Mouse (Mus musculus): Measurements from ENCODE around the gene Tekt4. TPM values are rescaled to one million over a fixed set of nuclear protein-coding genes. Genes with fewer than 3 reads are reported as not detected.

Tekt4 gene
- total RNA-seq (2023), result not detected

GRCm38 (mm10) chr17:25454272-25454671, at the start of gene Tekt4:
Tekt4 (plus strand) TSS chr17:25454615.

DNA sequence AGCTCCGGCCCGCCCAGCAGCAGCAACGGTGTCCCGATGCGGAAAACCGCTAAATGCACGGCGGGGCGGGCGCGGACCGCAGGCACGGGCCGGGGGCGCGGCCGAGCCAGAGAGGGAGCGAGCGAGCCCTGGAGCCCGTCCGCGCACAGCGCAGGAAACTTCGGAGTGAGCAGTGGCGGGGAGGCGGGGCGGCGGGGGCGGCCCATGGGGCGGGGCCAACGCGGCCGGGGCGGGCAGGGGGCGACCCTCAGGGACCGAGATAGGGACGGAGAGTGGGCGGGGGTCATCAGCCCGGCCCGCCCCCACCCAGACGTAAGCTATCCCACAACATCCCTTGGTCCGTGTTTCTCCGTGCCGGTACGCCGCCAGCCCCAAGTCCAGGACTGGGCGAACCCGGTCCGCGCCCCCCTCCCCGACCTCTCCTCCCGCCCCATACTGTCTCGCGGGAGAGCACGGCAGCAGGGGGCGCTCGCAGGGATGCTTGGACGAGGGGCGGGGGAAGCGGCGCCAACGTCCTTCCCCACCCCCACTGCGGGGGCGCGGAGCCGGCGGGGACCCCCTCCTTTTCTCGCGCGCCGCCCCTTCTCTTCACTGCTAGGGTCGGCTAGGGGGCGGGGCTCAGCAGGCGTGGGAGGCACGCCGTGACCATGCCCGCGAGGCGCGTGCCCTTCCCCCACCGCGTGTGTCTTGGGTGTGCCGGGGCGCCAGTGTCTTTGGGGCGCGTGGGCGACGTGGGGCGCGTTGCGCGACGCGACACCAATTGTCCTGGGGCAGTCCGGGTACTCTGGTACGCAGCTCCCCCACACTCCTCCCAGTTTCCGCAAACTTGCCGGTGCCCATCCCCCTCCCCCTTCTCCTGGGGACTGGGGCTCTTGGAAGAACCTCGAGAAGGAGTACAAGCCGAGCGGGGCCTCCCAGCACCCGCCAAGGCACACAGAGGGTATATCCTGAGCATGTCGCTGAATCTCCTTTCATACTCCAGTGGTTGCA, 20.5 kb upstream of the Tekt4 start, which contains the start of gene Cacna1h:
Gene Cacna1h (minus strand): TSS at position 167 of the 990 bp plus-strand sequence.

DNA sequence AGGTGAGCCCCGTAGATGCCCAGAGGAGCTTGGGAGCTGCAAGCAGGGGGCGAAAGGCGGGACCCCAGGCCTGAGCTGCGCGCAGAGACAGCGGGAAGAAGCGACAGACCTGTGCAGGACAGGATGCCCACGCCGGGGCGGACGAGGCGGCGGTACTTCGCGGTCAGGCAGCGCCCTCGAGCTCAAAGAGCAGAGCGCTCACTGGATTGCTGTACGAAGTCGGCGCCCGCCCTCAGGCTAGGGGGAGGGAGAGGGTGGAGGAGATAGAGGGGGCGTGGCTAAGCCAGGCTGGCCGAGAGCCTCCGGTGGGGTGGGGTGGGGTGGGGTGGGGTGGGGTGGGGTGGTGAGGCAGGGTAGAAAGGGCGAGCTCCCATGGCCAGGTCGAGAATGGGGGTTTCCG, 42.6 kb downstream of the Tekt4 start, which contains the start of gene Sstr5:
Gene Sstr5 (minus strand): TSS at position 276 of the 400 bp plus-strand sequence.

Other genes starting within 250 kb of the Tekt4 start
- 10 to 100 TPM; 19.2 to 22.1 TPM for gene Gnptg, start 214.5 kb upstream of the Tekt4 start, total RNA-seq (2023)
- gene Tsr3, start 214.4 kb upstream of the Tekt4 start, total RNA-seq (2023), result 10 to 100 TPM; 10.4 to 11.6 TPM
- gene Baiap3, start 198.3 kb upstream of the Tekt4 start, total RNA-seq (2023), result 1 to 10 TPM in 1 of 2 experiments, under 1 TPM in 1; 0.81 to 1.7 TPM
- 100 to 1,000 TPM; 288 to 298 TPM for gene Ube2i, start 180.0 kb upstream of the Tekt4 start, total RNA-seq (2023)
- gene Prss34, start 156.2 kb upstream of the Tekt4 start, total RNA-seq (2023), result 10 to 100 TPM in 1 of 2 experiments, 1 to 10 TPM in 1; 6.3 to 11.9 TPM
- gene Prss28, start 146.0 kb upstream of the Tekt4 start, total RNA-seq (2023), result not detected
- 1 to 10 TPM; 2.1 to 2.6 TPM for gene Prss29, start 136.0 kb upstream of the Tekt4 start, total RNA-seq (2023)
- gene Tpsab1, start 109.1 kb upstream of the Tekt4 start, total RNA-seq (2023), result not detected
- gene Tpsb2, start 88.3 kb upstream of the Tekt4 start, total RNA-seq (2023), result not detected
- gene Tpsg1, start 85.3 kb upstream of the Tekt4 start, total RNA-seq (2023), result not detected
- under 1 TPM; 0.08 to 0.43 TPM for gene Cacna1h, start 20.8 kb upstream of the Tekt4 start, total RNA-seq (2023)
- not detected for gene Sstr5, start 42.7 kb downstream of the Tekt4 start, total RNA-seq (2023)
- gene Sox8, start 116.1 kb downstream of the Tekt4 start, total RNA-seq (2023), result under 1 TPM in 1 of 2 experiments, not detected in 1; 0.18 TPM
- gene Lmf1, start 124.5 kb downstream of the Tekt4 start, total RNA-seq (2023), result 10 to 100 TPM; 38.1 to 41.1 TPM

Data from monocyte, adult 59 days (primary cell).